Mouse (Mus musculus): Measurements from ENCODE around the gene Myo5c.

DNA sequence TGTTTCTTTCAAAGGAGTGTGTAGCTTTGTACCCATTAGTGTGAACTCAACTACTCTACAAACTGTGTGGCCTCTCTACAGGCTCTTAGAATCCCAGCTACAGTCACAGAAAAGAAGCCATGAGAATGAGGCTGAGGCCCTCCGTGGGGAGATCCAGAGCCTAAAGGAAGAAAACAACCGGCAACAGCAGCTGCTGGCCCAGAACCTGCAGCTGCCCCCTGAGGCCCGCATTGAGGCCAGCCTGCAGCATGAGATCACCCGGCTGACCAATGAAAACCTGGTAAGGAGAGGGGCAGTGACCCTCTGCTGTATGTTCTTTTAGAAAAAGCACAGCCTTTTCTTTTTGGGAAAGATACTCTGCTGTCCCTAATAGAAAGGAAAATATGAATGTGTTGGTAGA, 38.0 kb upstream of the Myo5c start:
- TF ChIP-seq CTCF (IDR thresholded peaks at IDR 0.05) (no peak), POLR2A (IDR thresholded peaks at IDR 0.05; ENCODE audit: insufficient read depth, low read depth, low read length) (no peak)

All from heart, adult 2 months (tissue).